Mouse (Mus musculus): Measurements from ENCODE around the gene Slc41a2. TPM values are rescaled to one million over a fixed set of nuclear protein-coding genes. Genes with fewer than 3 reads are reported as not detected.

Gene Slc41a2
- polyA plus RNA-seq, 1 experiment from 2014 or later: 0.03 TPM

GRCm38 (mm10) chr10:83220217-83220616 lies 117.5 kb downstream of the Slc41a2 start:
- Histone ChIP-seq H3K4me3 (replicated peaks) (no peak overlapping the region), H3K9me3 (replicated peaks) (no peaks in the 10 kb centered on the region), H3K4me1 (replicated peaks) (no peaks in the 10 kb centered on the region), H3K27ac (replicated peaks) (no peak overlapping the region), H3K9ac (no peak overlapping the region), H3K36me3 (replicated peaks) (no peaks in the 10 kb centered on the region), H3K27me3 (no peaks in the 10 kb centered on the region), H3K4me2 (no peak overlapping the region)
- 68% methylated on average over 10 of the region's 10 CpGs for WGBS (ENCODE audit: insufficient replicate concordance)
- ATAC-seq (ENCODE audit: insufficient read depth): no peak

- Histone ChIP-seq H3K4me1 (replicated peaks) (no peaks in the 10 kb centered on the region), H3K27me3 (no peaks in the 10 kb centered on the region), H3K27ac (replicated peaks) (no peak overlapping the region), H3K36me3 (replicated peaks) (no peaks in the 10 kb centered on the region), H3K4me3 (replicated peaks) (no peak overlapping the region), H3K9ac (no peak overlapping the region), H3K9me3 (replicated peaks) (no peaks in the 10 kb centered on the region), H3K4me2 (no peak overlapping the region)
- WGBS (ENCODE audit: insufficient replicate concordance): 20% methylated on average over 12 of the region's 12 CpGs
- no peak for ATAC-seq (ENCODE audit: insufficient read depth)
Observed at GRCm38 (mm10) chr10:83219729-83220128, 118.0 kb downstream of the Slc41a2 start.

- H3K4me2 ChIP-seq: no peak overlapping the region
- ATAC-seq (ENCODE audit: insufficient read depth): no peak
Observed at GRCm38 (mm10) chr10:83218778-83219177, 118.9 kb downstream of the Slc41a2 start.

GRCm38 (mm10) chr10:83217256-83217655 lies 120.4 kb downstream of the Slc41a2 start:
- no peak overlapping the region for H3K4me3 ChIP-seq (replicated peaks)

More at GRCm38 (mm10) chr10:83218778-83219177, 118.9 kb downstream of the Slc41a2 start:
- WGBS (ENCODE audit: insufficient replicate concordance): 38% methylated on average over 2 of the region's 2 CpGs
- no peak overlapping the region for H3K27ac ChIP-seq (replicated peaks)
- H3K9ac ChIP-seq: no peak overlapping the region
- H3K4me1 ChIP-seq (replicated peaks): no peaks in the 10 kb centered on the region
- H3K9me3 ChIP-seq (replicated peaks): no peaks in the 10 kb centered on the region
- no peak overlapping the region for H3K4me3 ChIP-seq (replicated peaks)
- no peaks in the 10 kb centered on the region for H3K36me3 ChIP-seq (replicated peaks)
- H3K27me3 ChIP-seq: no peaks in the 10 kb centered on the region

GRCm38 (mm10) chr10:83215559-83215958 lies 122.1 kb downstream of the Slc41a2 start:
- no peak overlapping the region for H3K9ac ChIP-seq
- ATAC-seq (ENCODE audit: insufficient read depth): no peak
- 35% methylated on average over 5 of the region's 5 CpGs for WGBS (ENCODE audit: insufficient replicate concordance)
- no peak overlapping the region for H3K27ac ChIP-seq (replicated peaks)
- no peak overlapping the region for H3K4me2 ChIP-seq
- H3K4me3 ChIP-seq (replicated peaks): no peak overlapping the region
- H3K36me3 ChIP-seq (replicated peaks): no peaks in the 10 kb centered on the region
- no peaks in the 10 kb centered on the region for H3K9me3 ChIP-seq (replicated peaks)
- H3K4me1 ChIP-seq (replicated peaks): no peaks in the 10 kb centered on the region
- H3K27me3 ChIP-seq: no peaks in the 10 kb centered on the region

More at GRCm38 (mm10) chr10:83217256-83217655, 120.4 kb downstream of the Slc41a2 start:
- H3K4me1 ChIP-seq (replicated peaks): no peaks in the 10 kb centered on the region
- H3K27ac ChIP-seq (replicated peaks): no peak overlapping the region
- H3K27me3 ChIP-seq: no peaks in the 10 kb centered on the region
- ATAC-seq (ENCODE audit: insufficient read depth): no peak
- H3K36me3 ChIP-seq (replicated peaks): no peaks in the 10 kb centered on the region
- no peaks in the 10 kb centered on the region for H3K9me3 ChIP-seq (replicated peaks)
- no peak overlapping the region for H3K9ac ChIP-seq
- 45% methylated on average over 5 of the region's 5 CpGs for WGBS (ENCODE audit: insufficient replicate concordance)
- H3K4me2 ChIP-seq: no peak overlapping the region

- H3K4me1 ChIP-seq (replicated peaks): no peaks in the 10 kb centered on the region
- no peak overlapping the region for H3K4me3 ChIP-seq (replicated peaks)
- H3K36me3 ChIP-seq (replicated peaks): no peaks in the 10 kb centered on the region
- H3K27ac ChIP-seq (replicated peaks): no peak overlapping the region
- no peaks in the 10 kb centered on the region for H3K9me3 ChIP-seq (replicated peaks)
- no peak overlapping the region for H3K9ac ChIP-seq
- no peak overlapping the region for H3K4me2 ChIP-seq
- no peaks in the 10 kb centered on the region for H3K27me3 ChIP-seq
- 77% methylated on average over 4 of the region's 4 CpGs for WGBS (ENCODE audit: insufficient replicate concordance)
- no peak for ATAC-seq (ENCODE audit: insufficient read depth)
Observed at GRCm38 (mm10) chr10:83212618-83213017, 125.1 kb downstream of the Slc41a2 start.

- no peak overlapping the region for H3K4me2 ChIP-seq
- H3K27me3 ChIP-seq: no peaks in the 10 kb centered on the region
- no peak overlapping the region for H3K9ac ChIP-seq
- no peaks in the 10 kb centered on the region for H3K4me1 ChIP-seq (replicated peaks)
- ATAC-seq (ENCODE audit: insufficient read depth): no peak
- H3K4me3 ChIP-seq (replicated peaks): no peak overlapping the region
- no peaks in the 10 kb centered on the region for H3K36me3 ChIP-seq (replicated peaks)
- 34% methylated on average over 6 of the region's 6 CpGs for WGBS (ENCODE audit: insufficient replicate concordance)
- H3K27ac ChIP-seq (replicated peaks): no peak overlapping the region
- H3K9me3 ChIP-seq (replicated peaks): no peaks in the 10 kb centered on the region
Observed at GRCm38 (mm10) chr10:83210968-83211583, 126.6 kb downstream of the Slc41a2 start.

GRCm38 (mm10) chr10:83210122-83210521 lies 127.6 kb downstream of the Slc41a2 start:
- H3K36me3 ChIP-seq (replicated peaks): no peaks in the 10 kb centered on the region
- no peaks in the 10 kb centered on the region for H3K9me3 ChIP-seq (replicated peaks)
- ATAC-seq (ENCODE audit: insufficient read depth): no peak
- no peak overlapping the region for H3K4me3 ChIP-seq (replicated peaks)
- no peak overlapping the region for H3K9ac ChIP-seq
- 72% methylated on average over 16 of the region's 16 CpGs for WGBS (ENCODE audit: insufficient replicate concordance)
- H3K27ac ChIP-seq (replicated peaks): no peak overlapping the region
- no peaks in the 10 kb centered on the region for H3K4me1 ChIP-seq (replicated peaks)
- H3K27me3 ChIP-seq: no peaks in the 10 kb centered on the region
- no peak overlapping the region for H3K4me2 ChIP-seq

- H3K27me3 ChIP-seq: no peaks in the 10 kb centered on the region
- no peaks in the 10 kb centered on the region for H3K9me3 ChIP-seq (replicated peaks)
- no peak overlapping the region for H3K4me2 ChIP-seq
- H3K9ac ChIP-seq: no peak overlapping the region
- H3K36me3 ChIP-seq (replicated peaks): no peaks in the 10 kb centered on the region
- no peak overlapping the region for H3K4me3 ChIP-seq (replicated peaks)
- no peaks in the 10 kb centered on the region for H3K4me1 ChIP-seq (replicated peaks)
- 74% methylated on average over 12 of the region's 12 CpGs for WGBS (ENCODE audit: insufficient replicate concordance)
- ATAC-seq (ENCODE audit: insufficient read depth): no peak
- no peak overlapping the region for H3K27ac ChIP-seq (replicated peaks)
Observed at GRCm38 (mm10) chr10:83209388-83209787, 128.3 kb downstream of the Slc41a2 start.

GRCm38 (mm10) chr10:83208436-83208835 lies 129.2 kb downstream of the Slc41a2 start:
- H3K36me3 ChIP-seq (replicated peaks): no peaks in the 10 kb centered on the region
- 63% methylated on average over 7 of the region's 7 CpGs for WGBS (ENCODE audit: insufficient replicate concordance)
- H3K27me3 ChIP-seq: no peaks in the 10 kb centered on the region
- no peak overlapping the region for H3K4me3 ChIP-seq (replicated peaks)
- no peaks in the 10 kb centered on the region for H3K4me1 ChIP-seq (replicated peaks)
- H3K4me2 ChIP-seq: no peak overlapping the region
- H3K9me3 ChIP-seq (replicated peaks): no peaks in the 10 kb centered on the region
- no peak overlapping the region for H3K9ac ChIP-seq
- ATAC-seq (ENCODE audit: insufficient read depth): no peak
- no peak overlapping the region for H3K27ac ChIP-seq (replicated peaks)

GRCm38 (mm10) chr10:83202906-83203702 lies 134.6 kb downstream of the Slc41a2 start:
- Histone ChIP-seq H3K9ac (no peak overlapping the region), H3K27me3 (no peaks in the 10 kb centered on the region), H3K4me2 (no peak overlapping the region), H3K27ac (replicated peaks) (no peak overlapping the region), H3K9me3 (replicated peaks) (no peaks in the 10 kb centered on the region), H3K36me3 (replicated peaks) (no peaks in the 10 kb centered on the region), H3K4me3 (replicated peaks) (no peak overlapping the region), H3K4me1 (replicated peaks) (no peaks in the 10 kb centered on the region)
- ATAC-seq (ENCODE audit: insufficient read depth): no peak
- WGBS (ENCODE audit: insufficient replicate concordance): 72% methylated on average over 14 of the region's 14 CpGs
